Mouse (Mus musculus) spleen, adult 2 months (tissue): ENCODE results near the gene Cdiptos. TPM values are rescaled to one million over a fixed set of nuclear protein-coding genes. Genes with fewer than 3 reads are reported as not detected.

ENCODE experiments used
- DNase-seq, 2 experiments: peaks; one replicate each; pipeline versions ENCODE4 v3.0.0 to v3.0.0-alpha.2; 2012 to 2021; ENCODE audit warnings: low spot score in 2 of 2, low read depth in 1 of 2
- H3K27ac ChIP-seq: fragments of 200-500 bp; 2 replicates; pipeline ENCODE4 v1.5.1; 2012; ENCODE audit warnings: low read length, inconsistent platforms; ENCODE audit not compliant: insufficient read depth
- H3K27me3 ChIP-seq: fragments of 200-500 bp; 2 replicates; pipeline ENCODE4 v1.6.1; 2012; ENCODE audit warnings: mild to moderate bottlenecking, moderate library complexity, low read length, inconsistent platforms; ENCODE audit not compliant: control insufficient read depth, insufficient read depth
- H3K36me3 ChIP-seq: fragments of 200-500 bp; 2 replicates; pipeline ENCODE4 v1.6.1; 2012; ENCODE audit warnings: mild to moderate bottlenecking, low read length, inconsistent platforms; ENCODE audit not compliant: control insufficient read depth, insufficient read depth
- H3K4me1 ChIP-seq: fragments of 200-500 bp; 2 replicates; pipeline ENCODE4 v1.6.1; 2011; ENCODE audit warnings: inconsistent platforms; ENCODE audit not compliant: control insufficient read depth, insufficient read depth, insufficient read length
- H3K4me3 ChIP-seq: fragments of 200-500 bp; 2 replicates; pipeline ENCODE4 v1.5.1; 2011; ENCODE audit warnings: mild to moderate bottlenecking, inconsistent platforms; ENCODE audit not compliant: insufficient read depth, insufficient read length; ENCODE audit errors: extremely low read depth
- CTCF ChIP-seq: fragments of 200-500 bp; IDR thresholded peaks from 2 replicates; pipeline ENCODE4 v1.5.1; 2011; ENCODE audit warnings: mild to moderate bottlenecking, inconsistent platforms; ENCODE audit not compliant: insufficient read depth, insufficient read length, insufficient replicate concordance; ENCODE audit errors: extremely low read depth
- POLR2A ChIP-seq: fragments of 200-500 bp; IDR thresholded peaks from 2 replicates; pipeline ENCODE4 v1.6.1; 2011; ENCODE audit warnings: low read depth, low read length, inconsistent platforms
- WGBS: fragments of 180-500 bp; shearing (Covaris S2); methylation state at CpG from one replicate; pipeline ENCODE4 v1.1.7; 2018; 5-methylcytosine and 5-hydroxymethylcytosine counted together
- polyA plus RNA-seq: library from polyadenylated mRNA; depleted of rRNA; stranded (reverse); fragments of >200 nt; gene quantifications from 2 replicates; pipeline ENCODE4 v1.2.3, GENCODE M21; 2012

The Cdiptos gene
- polyA plus RNA-seq, 1 experiment: 0.71 TPM

- TF ChIP-seq POLR2A: no peak
- no peak for TF ChIP-seq CTCF
- DNase-seq: no peak
- Histone ChIP-seq H3K27ac (peak overlapping the region; percentile 95), H3K27me3 (no peaks in the 10 kb centered on the region), H3K4me1 (no peaks in the 10 kb centered on the region; the same call in 1 of the 2 replicates), H3K36me3 (peaks cover 20% of the 10 kb centered on the region), H3K4me3 (peak overlapping the region; percentile 84)
- WGBS: 26% methylated on average over 14 of the region's 14 CpGs
Observed at GRCm38 (mm10) chr7:126976878-126977459, 1.1 kb upstream of the Cdiptos start.

- WGBS: 0% methylated on average over 1 of the region's 1 CpGs
- Histone ChIP-seq H3K4me3 (peak within 1 kb of the TSS; percentile 84), H3K4me1 (no peaks in the 10 kb centered on the region; the same call in 1 of the 2 replicates), H3K27me3 (no peaks in the 10 kb centered on the region), H3K36me3 (peaks cover 18% of the 10 kb centered on the region), H3K27ac (peak within 1 kb of the TSS; percentile 95)
- TF ChIP-seq POLR2A: no peak
- TF ChIP-seq CTCF: no peak
- no peak for DNase-seq
Observed at GRCm38 (mm10) chr7:126975893-126975949, 177 bp downstream of the Cdiptos start, which contains the start of gene Cdipt. Gene Cdipt (plus strand): TSS chr7:126975914.

- peak overlapping the region; percentile 4; the same call in 1 of the 2 replicates for H3K27ac ChIP-seq
- no peaks in the 10 kb centered on the region for H3K27me3 ChIP-seq
- H3K4me1 ChIP-seq: no peaks in the 10 kb centered on the region; the same call in 1 of the 2 replicates
- DNase-seq: no peak
- TF ChIP-seq POLR2A (no peak), CTCF (no peak)
- peaks cover 17% of the 10 kb centered on the region for H3K36me3 ChIP-seq
- 6% methylated on average over 8 of the region's 8 CpGs for WGBS
- H3K4me3 ChIP-seq: peak overlapping the region; percentile 38; the same call in 1 of the 2 replicates
Observed at GRCm38 (mm10) chr7:126975493-126975892, 405 bp downstream of the Cdiptos start.

DNA sequence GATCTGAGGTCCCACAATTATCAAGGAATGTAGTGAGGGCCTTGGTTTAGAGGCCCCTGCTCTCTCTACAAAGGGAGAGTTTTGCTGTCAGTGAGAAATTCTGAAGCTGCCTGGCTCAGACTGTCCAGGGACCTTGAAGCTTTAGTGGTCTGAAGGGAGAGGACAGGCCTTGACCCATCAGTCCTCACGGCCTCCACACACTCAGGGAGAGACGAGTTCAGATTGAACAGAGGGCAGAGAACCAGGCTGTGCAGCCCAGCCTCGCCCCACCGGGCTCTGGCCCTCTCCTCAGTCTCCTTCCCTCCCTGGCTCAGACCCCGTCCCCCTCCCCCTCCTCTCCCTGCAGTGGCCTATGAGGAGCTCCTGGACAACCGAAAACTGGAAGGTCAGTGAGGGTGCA, 8.5 kb downstream of the Cdiptos start:
- Histone ChIP-seq H3K27me3 (no peaks in the 10 kb centered on the region), H3K36me3 (no peaks in the 10 kb centered on the region), H3K4me3 (no peak overlapping the region), H3K27ac (no peak overlapping the region), H3K4me1 (peaks cover 3% of the 10 kb centered on the region; the same call in 1 of the 2 replicates)
- 84% methylated on average over 6 of the region's 6 CpGs for WGBS
- DNase-seq: no peak
- TF ChIP-seq POLR2A: no peak
- TF ChIP-seq CTCF: no peak

- no peak overlapping the region for H3K4me3 ChIP-seq
- H3K27me3 ChIP-seq: no peaks in the 10 kb centered on the region
- no peak overlapping the region for H3K27ac ChIP-seq
- TF ChIP-seq POLR2A (no peak), CTCF (no peak)
- H3K4me1 ChIP-seq: peaks cover 3% of the 10 kb centered on the region; the same call in 1 of the 2 replicates
- no peaks in the 10 kb centered on the region for H3K36me3 ChIP-seq
- 24% methylated on average over 3 of the region's 3 CpGs for WGBS
- no peak for DNase-seq
Observed at GRCm38 (mm10) chr7:126965568-126965967, 10.3 kb downstream of the Cdiptos start.

DNA sequence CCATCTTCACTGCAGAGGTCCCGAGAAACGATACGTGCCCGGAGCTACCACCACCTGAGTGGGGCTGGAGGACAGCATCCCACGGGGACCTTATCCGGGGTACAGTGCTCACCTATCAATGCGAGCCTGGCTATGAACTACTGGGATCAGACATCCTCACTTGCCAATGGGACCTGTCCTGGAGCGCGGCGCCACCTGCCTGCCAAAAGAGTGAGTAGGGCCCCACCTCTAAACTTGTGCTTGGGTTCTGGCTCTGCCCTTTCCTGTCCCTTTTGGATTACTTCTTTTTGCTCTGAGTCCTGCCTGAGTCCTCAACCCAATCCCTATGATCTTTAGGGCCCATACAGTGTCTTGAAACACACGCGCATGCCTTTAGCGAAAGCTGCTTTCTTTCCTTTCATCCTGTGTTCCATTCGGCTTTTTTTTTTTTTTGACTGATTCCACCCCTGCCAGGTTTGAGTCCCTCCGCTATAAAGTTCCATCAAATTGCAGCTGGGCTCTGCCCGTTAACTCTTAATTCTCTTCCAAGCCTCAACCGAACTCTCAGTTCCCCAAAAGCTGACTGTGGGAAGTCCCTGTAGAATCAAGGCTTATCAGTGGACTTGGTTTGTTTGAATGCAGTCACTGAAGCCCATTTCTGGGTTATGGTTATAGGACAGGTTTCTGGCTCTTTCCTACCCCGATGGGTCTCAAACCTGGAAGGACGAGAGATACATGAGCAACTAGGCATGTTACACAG, 12.2 kb downstream of the Cdiptos start:
- Histone ChIP-seq H3K36me3 (no peaks in the 10 kb centered on the region), H3K27me3 (no peaks in the 10 kb centered on the region), H3K4me3 (no peak overlapping the region), H3K27ac (no peak overlapping the region), H3K4me1 (peaks cover 3% of the 10 kb centered on the region; the same call in 1 of the 2 replicates)
- 35% methylated on average over 19 of the region's 19 CpGs for WGBS
- DNase-seq: peak; percentile 15 to 25
- TF ChIP-seq POLR2A: no peak
- peak; percentile 46; the same call in 1 of the 2 replicates for TF ChIP-seq CTCF

- Histone ChIP-seq H3K4me3 (no peak overlapping the region), H3K27ac (no peak overlapping the region), H3K36me3 (no peaks in the 10 kb centered on the region), H3K4me1 (peaks cover 3% of the 10 kb centered on the region; the same call in 1 of the 2 replicates), H3K27me3 (no peaks in the 10 kb centered on the region)
- DNase-seq: no peak
- TF ChIP-seq CTCF: no peak
- no peak for TF ChIP-seq POLR2A
- 92% methylated on average over 4 of the region's 4 CpGs for WGBS
Observed at GRCm38 (mm10) chr7:126961965-126962364, 13.9 kb downstream of the Cdiptos start.
